Mouse (Mus musculus) Patski (cell line): ENCODE measurements around the gene Ptpn18. TPM values are rescaled to one million over a fixed set of nuclear protein-coding genes. Genes with fewer than 3 reads are reported as not detected.

Experiments
- ATAC-seq: fragments of 100-300 bp; one replicate; pipeline ENCODE4 v1.8.0; 2021
- CTCF ChIA-PET: fragments of 350-600 bp; sonication (Branson Sonifier 250); formaldehyde crosslinking; loops from one replicate; lab custom pipeline; 2022; ENCODE audit warnings: inconsistent platforms; lab: Charles Lee
- POLR2A ChIA-PET: fragments of 350-600 bp; sonication (Branson Sonifier 250); formaldehyde crosslinking; loops from one replicate; lab custom pipeline; 2022; ENCODE audit warnings: antibody characterized with exemption, inconsistent platforms; lab: Charles Lee
- DNase-seq: peaks from one replicate; pipeline ENCODE4 v3.0.0-alpha.2; 2011; ENCODE audit warnings: low read depth, low spot score
- H3K27me3 ChIP-seq: fragments of 371-371 bp; one replicate; pipeline ENCODE4 v1.5.1; 2021
- CTCF ChIP-seq: fragments of 100-300 bp; IDR thresholded peaks from one replicate; pipeline ENCODE4 v1.5.1; 2021
- in situ Hi-C: fragments of 300-500 bp; cut with MboI; formaldehyde crosslinking; loops from 3 replicates; pipeline ENCODE4 v1.11.1; 2018; ENCODE audit warnings: low pct_unique_long_range_greater_than_20kb, mixed read lengths
- polyA plus RNA-seq: library from polyadenylated mRNA; unstranded; gene quantifications from one replicate; pipeline ENCODE4 v1.2.3, GENCODE M21; 2021

The Ptpn18 gene
- 1.5 TPM for polyA plus RNA-seq

- peaks cover 9% of the 10 kb centered on the region for H3K27me3 ChIP-seq
- ATAC-seq (peak; percentile 96), DNase-seq (peak; percentile 41)
- in situ Hi-C loops = no loop called here
- no peak for TF ChIP-seq CTCF
- ChIA-PET CTCF (no interaction called here), POLR2A (interaction anchor here (0.6 to 0.8 kb wide), 3 partner anchors 15 to 393 kb away, joined by 3 to 4 read pairs (median 3); no protein-coding TSS in a partner anchor)
These were observed at the start of gene Ptpn18 for GRCm38 (mm10) chr1:34459284-34460060. Gene Ptpn18, plus strand, starts transcription at chr1:34459762.

- no peaks in the 10 kb centered on the region for H3K27me3 ChIP-seq
- ChIA-PET CTCF (no interaction called here), POLR2A (no interaction called here)
- DNase-seq = no peak
- TF ChIP-seq CTCF = no peak
- in situ Hi-C loops = loop anchor here (25.0 kb wide), 1 partner anchor 416 kb away; no protein-coding TSS in a partner anchor
- no peak for ATAC-seq
These were observed 31.1 kb upstream of the Ptpn18 start for GRCm38 (mm10) chr1:34428466-34428865.

DNA sequence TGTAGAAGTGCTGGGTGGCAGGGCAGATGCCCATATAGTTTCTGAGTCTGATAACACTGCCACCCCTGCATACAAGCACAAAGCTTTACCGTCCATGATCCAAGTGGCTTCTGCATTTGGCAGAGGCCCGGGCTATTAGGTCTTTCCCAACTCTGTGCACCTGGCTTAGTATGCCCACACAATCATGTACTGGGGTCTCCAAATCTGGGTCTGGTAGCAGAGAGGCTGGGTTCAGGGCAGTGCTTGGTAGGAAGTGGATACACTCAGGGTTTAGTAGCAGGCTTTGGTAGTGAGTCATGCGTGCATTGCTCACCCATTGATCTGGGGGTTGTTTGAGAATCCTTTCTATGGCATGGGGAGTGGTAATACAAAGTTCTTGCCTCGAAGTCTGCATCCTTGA is 30.3 kb upstream of the Ptpn18 start:
- H3K27me3 ChIP-seq = no peaks in the 10 kb centered on the region
- ATAC-seq = no peak
- CTCF ChIA-PET = no interaction called here
- TF ChIP-seq CTCF = no peak
- in situ Hi-C loops = loop anchor here (25.0 kb wide), 1 partner anchor 417 kb away; no protein-coding TSS in a partner anchor
- no peak for DNase-seq
- POLR2A ChIA-PET = no interaction called here

- in situ Hi-C loops = loop anchor here (25.0 kb wide), 1 partner anchor 419 kb away; no protein-coding TSS in a partner anchor
- CTCF ChIA-PET = no interaction called here
- ATAC-seq (no peak), DNase-seq (no peak)
- POLR2A ChIA-PET = no interaction called here
- TF ChIP-seq CTCF = no peak
- no peaks in the 10 kb centered on the region for H3K27me3 ChIP-seq
These were observed 28.6 kb upstream of the Ptpn18 start for GRCm38 (mm10) chr1:34430981-34431380.

GRCm38 (mm10) chr1:34431431-34431830 is 28.1 kb upstream of the Ptpn18 start:
- POLR2A ChIA-PET = no interaction called here
- no peak for TF ChIP-seq CTCF
- CTCF ChIA-PET = no interaction called here
- no peaks in the 10 kb centered on the region for H3K27me3 ChIP-seq
- DNase-seq (no peak), ATAC-seq (no peak)
- in situ Hi-C loops = loop anchor here (25.0 kb wide), 1 partner anchor 419 kb away; no protein-coding TSS in a partner anchor

DNA sequence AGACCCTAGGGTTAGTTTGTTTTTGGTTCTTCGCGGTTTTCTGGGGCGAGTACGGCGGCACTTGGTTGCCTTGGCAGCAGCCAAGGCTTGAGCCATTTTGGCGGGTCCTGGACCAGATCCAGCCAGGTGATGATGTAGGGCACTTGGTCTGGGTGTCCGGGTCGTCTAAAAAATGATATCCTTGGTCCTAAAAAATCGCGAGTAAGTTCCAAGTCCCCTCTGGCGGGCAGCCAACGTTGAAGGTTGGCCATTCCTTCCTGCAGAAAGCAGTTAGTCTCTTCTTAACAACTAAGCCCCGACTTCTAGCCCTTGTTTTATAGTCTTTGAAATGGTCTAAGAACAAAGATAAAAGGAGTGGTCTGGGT is 27.2 kb upstream of the Ptpn18 start:
- in situ Hi-C loops = loop anchor here (25.0 kb wide), 1 partner anchor 420 kb away; no protein-coding TSS in a partner anchor
- ChIA-PET CTCF (no interaction called here), POLR2A (no interaction called here)
- no peak for DNase-seq
- no peak for ATAC-seq
- no peaks in the 10 kb centered on the region for H3K27me3 ChIP-seq
- no peak for TF ChIP-seq CTCF

DNA sequence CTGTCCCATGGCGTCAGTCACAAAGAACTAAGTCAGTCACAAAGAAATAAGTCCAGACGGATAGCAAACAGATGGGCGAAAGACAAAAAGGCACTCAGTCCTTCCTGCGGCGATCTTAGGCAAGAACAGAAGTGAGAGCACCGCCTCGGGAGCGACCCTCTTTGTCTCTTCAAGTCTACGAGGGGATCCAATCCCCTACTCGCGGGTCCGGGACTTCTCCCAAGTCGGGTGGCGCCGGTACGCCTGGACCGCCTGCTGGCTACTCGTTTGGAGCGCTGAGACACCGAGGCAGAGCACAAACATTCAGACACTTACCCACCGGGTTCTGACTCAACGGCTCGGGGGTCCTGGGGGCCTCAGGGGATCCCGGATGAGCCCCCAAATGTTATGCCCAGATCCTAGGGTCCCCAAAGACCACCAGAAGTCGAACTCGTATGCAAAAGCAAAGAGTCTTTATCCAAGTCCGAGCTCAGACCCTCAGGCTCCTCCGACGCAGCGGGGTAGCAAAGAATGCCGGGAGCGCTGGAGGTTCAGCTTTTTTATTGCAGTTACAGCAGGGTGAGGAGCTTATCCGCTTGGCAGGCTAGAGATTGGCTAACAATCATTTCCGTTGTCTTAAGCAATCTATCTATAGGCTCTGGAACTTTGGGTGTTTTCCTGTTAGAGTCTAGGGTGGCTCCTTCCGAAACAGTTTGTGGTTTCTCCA is 26.6 kb upstream of the Ptpn18 start:
- ATAC-seq (no peak), DNase-seq (no peak)
- H3K27me3 ChIP-seq = no peaks in the 10 kb centered on the region
- no peak for TF ChIP-seq CTCF
- in situ Hi-C loops = loop anchor here (25.0 kb wide), 1 partner anchor 421 kb away; no protein-coding TSS in a partner anchor
- ChIA-PET POLR2A (no interaction called here), CTCF (interaction anchor here (1.3 kb wide), 1 partner anchor 8 kb away, joined by 3 read pairs; no protein-coding TSS in a partner anchor)

DNA sequence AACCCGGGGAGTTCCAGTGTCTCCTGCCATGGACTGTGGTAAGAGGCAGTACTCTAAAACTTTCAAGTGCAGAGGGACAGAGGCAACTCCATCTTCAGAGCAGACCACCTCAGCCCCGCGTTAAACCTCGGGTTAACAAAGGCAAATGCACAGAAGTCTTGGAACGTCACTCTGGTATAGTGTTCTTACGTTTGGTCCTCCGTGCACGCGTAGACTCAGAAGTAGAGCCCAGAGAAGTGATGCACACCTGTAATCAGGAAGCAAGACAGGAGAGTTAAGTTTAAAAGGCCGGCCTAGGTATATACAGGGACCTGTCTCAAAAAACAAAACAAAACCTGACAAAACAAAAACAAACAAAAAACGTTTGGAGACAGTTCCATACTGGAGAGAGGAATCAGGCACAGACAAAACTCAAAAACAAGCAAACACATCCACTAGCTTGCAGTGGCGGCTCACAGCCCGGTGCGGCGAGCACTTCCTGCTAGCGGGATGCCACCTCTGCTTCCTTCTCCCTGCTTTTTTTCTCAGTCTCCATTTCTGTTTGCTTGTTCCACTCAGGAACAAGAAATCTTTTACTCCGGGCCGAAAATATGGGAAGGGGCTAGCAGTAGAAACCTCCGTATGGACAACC is 25.6 kb upstream of the Ptpn18 start:
- in situ Hi-C loops = loop anchor here (25.0 kb wide), 1 partner anchor 422 kb away; no protein-coding TSS in a partner anchor
- TF ChIP-seq CTCF = no peak
- DNase-seq (no peak), ATAC-seq (peak; percentile 67)
- no peaks in the 10 kb centered on the region for H3K27me3 ChIP-seq
- ChIA-PET POLR2A (interaction anchor here (0.6 kb wide), 1 partner anchor 32 kb away, joined by 3 read pairs; no protein-coding TSS in a partner anchor), CTCF (interaction anchor here (0.9 to 1.3 kb wide), 2 partner anchors 9 to 15 kb away, joined by 3 read pairs; no protein-coding TSS in a partner anchor)

DNA sequence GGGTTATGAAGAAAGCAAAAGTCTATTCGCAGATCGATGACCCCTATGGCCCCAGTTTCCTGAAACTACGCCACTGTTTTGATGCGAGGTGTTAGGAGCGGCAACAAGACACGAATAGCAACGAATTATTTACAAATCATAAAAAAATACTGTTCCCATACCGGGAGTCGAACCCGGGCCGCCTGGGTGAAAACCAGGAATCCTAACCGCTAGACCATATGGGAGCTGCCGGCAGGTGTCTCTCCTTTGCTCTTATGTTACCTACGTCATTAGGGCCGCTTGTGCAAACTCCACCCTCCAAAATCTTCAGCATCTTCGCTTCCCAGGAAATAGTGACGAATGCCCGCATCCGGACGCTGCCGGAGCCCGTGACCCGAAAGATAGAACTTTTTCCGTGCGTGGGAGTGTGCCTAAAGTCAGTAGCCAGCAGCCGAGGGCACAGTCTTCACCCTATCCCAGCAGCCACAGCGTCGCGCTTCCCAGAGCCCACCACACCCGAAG is 24.9 kb upstream of the Ptpn18 start:
- peak; percentile 58 for DNase-seq
- in situ Hi-C loops = loop anchor here (25.0 kb wide), 1 partner anchor 422 kb away; no protein-coding TSS in a partner anchor
- POLR2A ChIA-PET = interaction anchor here (0.6 kb wide), 1 partner anchor 314 kb away, joined by 4 read pairs; no protein-coding TSS in a partner anchor
- peak; percentile 55 for ATAC-seq
- H3K27me3 ChIP-seq = no peaks in the 10 kb centered on the region
- CTCF ChIA-PET = interaction anchor here (0.7 to 0.9 kb wide), 2 partner anchors 14 to 217 kb away, joined by 3 read pairs; no protein-coding TSS in a partner anchor
- no peak for TF ChIP-seq CTCF
